Mouse (Mus musculus) cerebellum, adult (tissue): ENCODE measurements around the gene Mageh1.
"Not testable (repeated sequence)": the region's sequence is repeated elsewhere in the genome, so short reads cannot be mapped to it uniquely, and the experiment has no call there.

ENCODE experiments used
- ATAC-seq: cut with Nextera tagmentation; 2 replicates; pipeline ENCODE4 v1.9.2; 2017; ENCODE audit warnings: mild to moderate bottlenecking, moderate library complexity, mixed read lengths; ENCODE audit not compliant: insufficient number of reproducible peaks, low FRiP score, low TSS enrichment

Gene Mageh1

DNA sequence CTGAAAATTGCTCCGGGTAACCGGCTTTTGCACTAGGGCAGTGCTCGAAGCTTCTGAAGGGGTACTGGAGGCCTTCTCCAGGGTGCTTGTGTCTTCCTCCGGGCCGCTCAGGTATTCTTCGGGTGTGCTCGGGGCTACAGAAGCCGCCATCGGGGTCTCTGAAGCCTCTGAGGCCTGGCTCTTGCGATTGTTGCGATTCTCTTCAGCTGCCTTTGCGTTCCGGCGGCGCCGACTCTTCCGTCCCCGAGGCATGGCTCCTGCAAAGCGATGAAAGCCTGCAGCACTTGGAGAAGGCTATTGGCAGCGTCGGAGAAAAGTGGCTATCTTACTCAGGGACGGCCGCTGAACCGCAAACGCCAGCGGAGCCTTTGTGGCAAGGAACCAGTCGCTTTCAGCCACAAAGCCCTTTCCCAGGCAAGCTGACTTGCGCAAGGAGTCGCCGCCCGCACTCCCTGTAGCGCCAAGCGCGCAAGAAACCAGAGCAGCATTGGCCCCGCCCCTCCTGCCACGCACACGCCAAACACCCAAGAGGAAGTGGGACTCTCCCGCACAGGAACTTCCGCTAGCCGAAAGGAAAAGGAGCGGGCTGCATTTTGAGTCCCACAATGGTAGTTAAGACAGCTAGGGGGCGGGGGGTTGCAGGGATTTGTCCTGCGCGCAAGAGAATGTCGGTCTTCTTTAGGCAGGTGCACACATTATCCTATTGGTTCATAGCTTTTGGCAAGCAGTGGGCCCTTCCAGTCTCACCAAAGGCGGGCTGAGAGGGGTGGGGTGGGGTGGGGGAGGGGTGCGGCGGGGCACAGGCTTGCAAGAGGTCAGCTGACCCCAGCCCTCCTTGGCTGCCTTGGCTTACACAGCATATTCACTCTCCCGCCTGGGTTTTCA, at the start of gene Mageh1:
Gene Mageh1, minus strand, starts transcription at position 489 of the 885 bp plus-strand sequence.
- peak; percentile 97 for ATAC-seq

DNA sequence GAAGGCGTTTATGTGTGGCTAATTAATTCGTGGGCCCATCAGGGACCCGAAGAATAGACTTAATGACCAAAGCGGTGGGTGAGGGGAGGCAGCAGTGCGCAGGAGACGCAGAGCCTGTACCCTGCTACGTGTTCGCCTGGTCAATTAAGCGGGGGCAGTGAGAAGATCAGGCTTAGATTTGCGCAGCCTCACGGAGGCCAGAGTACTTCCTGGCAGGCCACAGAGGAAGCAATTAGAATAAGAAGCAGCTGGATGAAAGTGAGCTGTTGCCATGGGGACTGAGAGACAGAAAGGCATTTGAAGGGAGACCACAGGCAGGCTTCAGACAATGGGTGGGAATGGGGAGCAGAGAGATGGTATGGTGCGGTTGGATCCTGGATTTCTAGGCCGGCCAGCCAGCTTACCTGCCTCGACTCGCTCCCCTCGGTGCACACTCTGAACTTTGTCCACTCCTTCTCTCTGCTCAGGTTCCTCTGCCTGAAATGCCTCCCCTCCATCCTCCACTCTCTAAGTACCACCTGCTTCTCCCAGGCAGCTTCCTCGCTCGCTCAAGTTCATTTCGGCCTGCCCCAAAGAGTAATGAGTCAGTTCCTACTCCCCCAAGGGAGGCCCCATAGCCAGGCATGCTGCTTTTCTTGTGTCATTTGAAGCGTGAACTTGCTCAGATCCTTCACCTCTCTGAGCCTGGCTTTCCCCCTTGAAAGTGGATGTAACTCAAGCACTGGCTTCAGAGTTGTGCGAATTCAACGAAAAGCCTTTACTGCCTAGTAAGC, 783 bp upstream of the Mageh1 start:
- peak; percentile 37; the same call in 1 of the 2 replicates for ATAC-seq

DNA sequence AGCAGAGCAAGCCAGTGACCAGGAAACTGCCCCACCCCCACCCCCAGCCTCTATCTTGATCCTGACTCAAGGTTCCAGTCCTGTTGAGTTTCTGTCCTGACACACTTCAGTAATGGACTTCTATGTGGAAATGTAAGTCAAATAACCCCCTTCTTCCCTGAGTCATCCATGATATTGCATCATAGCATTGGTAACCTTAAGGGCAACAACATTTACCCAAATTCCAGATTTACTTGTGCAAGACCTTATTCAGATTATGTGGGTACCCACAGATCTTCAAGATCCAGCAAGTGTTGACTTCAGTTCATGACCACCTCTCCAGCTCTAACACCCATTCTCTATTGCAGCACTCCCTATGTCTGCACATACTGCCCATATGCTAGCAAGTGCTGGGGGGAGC, 5.8 kb downstream of the Mageh1 start:
- not testable (repeated sequence) for ATAC-seq

DNA sequence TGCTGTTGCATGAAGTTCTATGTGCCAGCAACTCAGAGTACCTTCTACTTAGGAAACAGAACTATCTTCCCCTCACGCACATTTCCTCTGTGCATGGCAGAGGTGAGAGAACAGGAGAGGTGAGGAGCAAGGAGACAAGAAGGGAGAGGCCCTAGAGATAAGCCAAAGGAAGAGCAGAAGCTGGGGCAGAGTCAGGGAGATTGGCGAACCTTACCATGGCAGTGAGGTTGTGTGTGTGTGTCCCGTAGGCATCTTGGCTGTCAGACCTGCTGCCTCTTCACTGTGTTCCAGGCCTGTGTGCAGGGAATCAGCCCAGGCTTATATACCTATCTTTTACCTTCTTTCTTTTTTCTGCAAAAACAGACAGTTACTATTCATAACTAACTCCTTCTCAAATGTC, 11.7 kb downstream of the Mageh1 start:
- ATAC-seq = not testable (repeated sequence)

DNA sequence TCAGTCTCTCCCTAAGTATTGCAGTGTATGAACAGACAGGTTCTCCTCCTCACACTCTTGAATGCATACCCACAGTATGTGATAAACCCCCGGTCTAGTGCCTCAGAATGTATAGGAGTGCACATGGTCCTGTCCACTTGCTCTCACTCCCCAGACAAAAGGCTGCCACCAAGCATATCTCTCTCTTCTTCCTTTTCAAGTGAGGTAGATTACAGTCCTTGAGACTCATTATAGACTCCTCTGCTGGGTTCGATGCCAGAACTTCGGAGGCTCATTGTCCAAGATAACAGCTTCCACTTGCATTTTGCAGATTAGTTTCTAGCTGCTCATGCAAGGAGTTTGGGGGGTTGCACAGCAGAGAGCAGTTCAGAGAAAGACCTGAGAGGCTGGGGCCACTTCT, 12.1 kb downstream of the Mageh1 start:
- not testable (repeated sequence) for ATAC-seq

DNA sequence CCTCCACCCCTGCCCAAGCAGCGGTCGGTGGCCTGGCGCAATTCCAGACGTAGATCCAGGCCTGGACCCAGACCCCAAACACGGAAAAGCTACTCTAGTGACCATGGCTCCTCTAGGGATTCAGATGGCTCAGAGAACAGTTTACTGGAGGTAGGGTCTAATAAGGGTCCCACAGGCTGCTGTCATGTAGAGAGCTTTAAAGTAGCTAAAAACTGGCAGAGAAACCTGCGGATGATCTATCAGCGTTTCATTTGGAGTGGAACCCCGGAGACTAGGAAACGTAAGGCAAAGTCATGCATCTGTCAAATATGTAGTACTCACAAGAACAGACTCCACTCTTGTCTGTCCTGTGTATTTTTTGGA, 29.7 kb downstream of the Mageh1 start:
- no peak for ATAC-seq

DNA sequence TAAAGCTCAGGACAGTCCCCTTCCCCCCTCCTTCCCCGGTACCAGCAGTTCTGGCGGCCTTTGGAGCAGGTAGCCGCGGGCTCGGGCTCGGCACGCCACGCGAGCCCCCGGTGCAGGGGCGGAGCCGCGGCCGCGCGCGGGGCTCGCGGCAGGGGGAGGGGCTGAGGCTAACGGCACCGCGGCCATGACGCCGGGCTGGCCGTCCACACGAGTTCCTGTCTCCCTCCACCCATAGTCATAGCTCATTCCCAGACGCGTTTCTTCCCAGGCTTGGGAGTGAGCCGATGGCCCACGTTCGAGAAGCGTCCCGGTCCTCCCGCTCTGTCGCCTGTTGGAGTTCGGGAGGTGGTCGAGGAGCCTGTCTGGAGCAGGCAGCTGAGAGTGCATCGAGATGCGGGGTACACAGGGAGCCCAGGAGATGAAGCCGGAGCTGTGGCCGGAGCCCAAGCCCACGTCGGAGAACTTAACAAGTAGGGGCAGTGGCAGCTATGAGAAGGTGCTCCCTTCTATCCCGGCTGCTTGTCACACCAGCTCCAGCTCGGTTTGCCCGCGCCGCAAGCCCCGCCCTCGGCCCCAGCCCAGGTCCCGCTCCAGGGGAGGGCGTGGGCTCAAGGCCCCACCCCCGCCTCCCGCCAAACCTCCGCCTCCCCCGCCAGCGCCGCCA, 30.2 kb downstream of the Mageh1 start:
- peak; percentile 88 for ATAC-seq

DNA sequence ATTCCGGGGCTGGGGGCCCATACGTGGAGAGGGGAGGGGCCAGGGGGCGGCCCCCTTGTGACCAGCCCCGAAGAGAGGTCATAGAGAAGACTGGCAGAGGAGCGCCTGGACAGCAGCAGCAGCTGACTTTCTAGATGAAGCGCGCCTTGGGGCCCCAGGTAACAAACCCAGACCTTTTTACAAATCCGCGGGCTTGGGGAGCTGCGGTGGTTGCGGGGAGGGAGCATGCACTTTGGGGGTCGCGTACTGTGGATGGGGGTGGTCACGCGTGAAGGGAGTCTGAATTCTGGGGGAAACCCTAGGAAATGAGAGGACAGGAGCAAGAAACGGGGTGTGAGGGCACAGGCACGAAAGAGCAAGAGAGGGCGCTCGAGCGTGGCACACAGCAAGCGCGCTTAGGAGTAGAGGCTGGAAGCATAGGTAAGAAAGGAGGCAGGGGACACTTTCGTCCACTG, 31.0 kb downstream of the Mageh1 start, which contains the start of gene Usp51:
Gene Usp51, plus strand, starts transcription at position 83 of the 455 bp plus-strand sequence.
- ATAC-seq = peak; percentile 90

DNA sequence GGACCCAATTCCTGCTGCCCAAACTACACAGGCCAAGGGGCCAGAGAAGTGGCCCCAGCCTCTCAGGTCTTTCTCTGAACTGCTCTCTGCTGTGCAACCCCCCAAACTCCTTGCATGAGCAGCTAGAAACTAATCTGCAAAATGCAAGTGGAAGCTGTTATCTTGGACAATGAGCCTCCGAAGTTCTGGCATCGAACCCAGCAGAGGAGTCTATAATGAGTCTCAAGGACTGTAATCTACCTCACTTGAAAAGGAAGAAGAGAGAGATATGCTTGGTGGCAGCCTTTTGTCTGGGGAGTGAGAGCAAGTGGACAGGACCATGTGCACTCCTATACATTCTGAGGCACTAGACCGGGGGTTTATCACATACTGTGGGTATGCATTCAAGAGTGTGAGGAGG, 41.3 kb downstream of the Mageh1 start:
- ATAC-seq = not testable (repeated sequence)

DNA sequence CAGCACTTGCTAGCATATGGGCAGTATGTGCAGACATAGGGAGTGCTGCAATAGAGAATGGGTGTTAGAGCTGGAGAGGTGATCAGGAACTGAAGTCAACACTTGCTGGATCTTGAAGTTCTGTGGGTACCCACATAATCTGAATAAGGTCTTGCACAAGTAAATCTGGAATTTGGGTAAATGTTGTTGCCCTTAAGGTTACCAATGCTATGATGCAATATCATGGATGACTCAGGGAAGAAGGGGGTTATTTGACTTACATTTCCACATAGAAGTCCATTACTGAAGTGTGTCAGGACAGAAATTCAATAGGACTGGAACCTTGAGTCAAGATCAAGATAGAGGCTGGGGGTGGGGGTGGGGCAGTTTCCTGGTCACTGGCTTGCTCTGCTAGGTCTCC, 47.5 kb downstream of the Mageh1 start:
- not testable (repeated sequence) for ATAC-seq
